Mouse (Mus musculus): Measurements from ENCODE around the gene Zfp335. TPM values are rescaled to one million over a fixed set of nuclear protein-coding genes. Genes with fewer than 3 reads are reported as not detected.
"Not testable (repeated sequence)": the region's sequence is repeated elsewhere in the genome, so short reads cannot be mapped to it uniquely, and the experiment has no call there.

Gene Zfp335
- polyA plus RNA-seq, 1 experiment, result 33.2 TPM

- Histone ChIP-seq H3K4me1 (ENCODE audit: control insufficient read depth, insufficient read depth, low read length) (peaks cover 20% of the 10 kb centered on the region), H3K4me3 (replicated peaks; ENCODE audit: extremely low read depth, low read depth, low read length) (no peak overlapping the region)
- TF ChIP-seq POLR2A (IDR thresholded peaks at IDR 0.05; ENCODE audit: borderline replicate concordance, extremely low read depth, low read depth, low read length), result no peak
- no peak for DNase-seq
- WGBS, result 54% methylated on average over 4 of the region's 4 CpGs
Observed at GRCm38 (mm10) chr2:164861094-164861493, 50.5 kb downstream of the Zfp335 start.

- Histone ChIP-seq H3K4me3 (replicated peaks; ENCODE audit: extremely low read depth, low read depth, low read length) (no peak overlapping the region), H3K4me1 (ENCODE audit: control insufficient read depth, insufficient read depth, low read length) (peaks cover 22% of the 10 kb centered on the region)
- no peak for DNase-seq
- WGBS, result 80% methylated on average over 9 of the region's 9 CpGs
- TF ChIP-seq CTCF (IDR thresholded peaks at IDR 0.05; ENCODE audit: insufficient read depth, low read length) (no peak), POLR2A (IDR thresholded peaks at IDR 0.05; ENCODE audit: borderline replicate concordance, extremely low read depth, low read depth, low read length) (no peak)
Observed at GRCm38 (mm10) chr2:164859640-164860432, 51.7 kb downstream of the Zfp335 start.

- no peak overlapping the region for H3K4me3 ChIP-seq (replicated peaks; ENCODE audit: extremely low read depth, low read depth, low read length)
- 83% methylated on average over 2 of the region's 2 CpGs for WGBS
Observed at GRCm38 (mm10) chr2:164859155-164859554, 52.4 kb downstream of the Zfp335 start.

GRCm38 (mm10) chr2:164857842-164858553, 53.6 kb downstream of the Zfp335 start:
- WGBS, result 14% methylated on average over 19 of the region's 19 CpGs
- TF ChIP-seq CTCF (IDR thresholded peaks at IDR 0.05; ENCODE audit: insufficient read depth, low read length), result no peak
- Histone ChIP-seq H3K4me1 (ENCODE audit: control insufficient read depth, insufficient read depth, low read length) (peaks cover 26% of the 10 kb centered on the region), H3K4me3 (replicated peaks; ENCODE audit: extremely low read depth, low read depth, low read length) (peak overlapping the region; percentile 89)
- DNase-seq, result no peak

More at GRCm38 (mm10) chr2:164859155-164859554, 52.4 kb downstream of the Zfp335 start:
- H3K4me1 ChIP-seq (ENCODE audit: control insufficient read depth, insufficient read depth, low read length), result peaks cover 25% of the 10 kb centered on the region
- no peak for DNase-seq
- no peak for TF ChIP-seq CTCF (IDR thresholded peaks at IDR 0.05; ENCODE audit: insufficient read depth, low read length)
- no peak for TF ChIP-seq POLR2A (IDR thresholded peaks at IDR 0.05; ENCODE audit: borderline replicate concordance, extremely low read depth, low read depth, low read length)

- WGBS, result under 1% methylated on average over 43 of the region's 47 CpGs
- TF ChIP-seq CTCF (IDR thresholded peaks at IDR 0.05; ENCODE audit: insufficient read depth, low read length) (no peak), POLR2A (IDR thresholded peaks at IDR 0.05; ENCODE audit: borderline replicate concordance, extremely low read depth, low read depth, low read length) (peak; percentile 70; the same call in 1 of the 2 replicates)
- peak; percentile 67 for DNase-seq
Observed at GRCm38 (mm10) chr2:164857101-164857821, 54.3 kb downstream of the Zfp335 start, which contains the start of gene Pltp. TSS of gene Pltp (minus strand) at chr2:164857711.

GRCm38 (mm10) chr2:164856309-164857100, 55.1 kb downstream of the Zfp335 start:
- peak overlapping the region; percentile 89 for H3K4me3 ChIP-seq (replicated peaks; ENCODE audit: extremely low read depth, low read depth, low read length)
- no peak for TF ChIP-seq POLR2A (IDR thresholded peaks at IDR 0.05; ENCODE audit: borderline replicate concordance, extremely low read depth, low read depth, low read length)
- no peak for TF ChIP-seq CTCF (IDR thresholded peaks at IDR 0.05; ENCODE audit: insufficient read depth, low read length)
- DNase-seq, result peak; percentile 46
- peaks cover 17% of the 10 kb centered on the region for H3K4me1 ChIP-seq (ENCODE audit: control insufficient read depth, insufficient read depth, low read length)
- 2% methylated on average over 42 of the region's 42 CpGs for WGBS

More at GRCm38 (mm10) chr2:164857101-164857821, 54.3 kb downstream of the Zfp335 start, which contains the start of gene Pltp:
- peak within 1 kb of the TSS; percentile 89 for H3K4me3 ChIP-seq (replicated peaks; ENCODE audit: extremely low read depth, low read depth, low read length)
- H3K4me1 ChIP-seq (ENCODE audit: control insufficient read depth, insufficient read depth, low read length), result peaks cover 21% of the 10 kb centered on the region

GRCm38 (mm10) chr2:164855572-164855971, 56.0 kb downstream of the Zfp335 start:
- not testable (repeated sequence) for H3K4me1 ChIP-seq (ENCODE audit: control insufficient read depth, insufficient read depth, low read length); DNase-seq; H3K4me3 ChIP-seq (replicated peaks; ENCODE audit: extremely low read depth, low read depth, low read length)
- WGBS, result 68% methylated on average over 5 of the region's 5 CpGs

- Histone ChIP-seq H3K4me3 (replicated peaks; ENCODE audit: extremely low read depth, low read depth, low read length) (no peak overlapping the region), H3K4me1 (ENCODE audit: control insufficient read depth, insufficient read depth, low read length) (peaks cover 6% of the 10 kb centered on the region; the same call in 1 of the 2 replicates)
- no peak for DNase-seq
- no peak for TF ChIP-seq CTCF (IDR thresholded peaks at IDR 0.05; ENCODE audit: insufficient read depth, low read length)
- TF ChIP-seq POLR2A (IDR thresholded peaks at IDR 0.05; ENCODE audit: borderline replicate concordance, extremely low read depth, low read depth, low read length), result no peak
- 73% methylated on average over 8 of the region's 8 CpGs for WGBS
Observed at GRCm38 (mm10) chr2:164850061-164850460, 61.5 kb downstream of the Zfp335 start.

GRCm38 (mm10) chr2:164845782-164846181, 65.8 kb downstream of the Zfp335 start:
- TF ChIP-seq CTCF (IDR thresholded peaks at IDR 0.05; ENCODE audit: insufficient read depth, low read length) (peak; percentile 40), POLR2A (IDR thresholded peaks at IDR 0.05; ENCODE audit: borderline replicate concordance, extremely low read depth, low read depth, low read length) (no peak)
- DNase-seq, result no peak
- Histone ChIP-seq H3K4me1 (ENCODE audit: control insufficient read depth, insufficient read depth, low read length) (no peaks in the 10 kb centered on the region), H3K4me3 (replicated peaks; ENCODE audit: extremely low read depth, low read depth, low read length) (no peak overlapping the region)
- WGBS, result 58% methylated on average over 3 of the region's 3 CpGs

Other genes with a start within 250 kb of the Zfp335 start
- gene Wfdc11, start 237.7 kb downstream of the Zfp335 start, polyA plus RNA-seq (2012; rRNA removed), result not detected in 2 replicates
- gene Wfdc13, start 226.7 kb downstream of the Zfp335 start, polyA plus RNA-seq (2012; rRNA removed), result 0.98 and 1.3 TPM in 2 replicates
- gene Spint4, start 213.3 kb downstream of the Zfp335 start, polyA plus RNA-seq (2012; rRNA removed), result not detected in 2 replicates
- gene Spint5, start 196.5 kb downstream of the Zfp335 start, polyA plus RNA-seq (2012; rRNA removed), result not detected in 2 replicates
- gene Wfdc3, start 165.8 kb downstream of the Zfp335 start, polyA plus RNA-seq (2012; rRNA removed), result 1.3 and 2.3 TPM in 2 replicates
- gene Dnttip1, start 165.8 kb downstream of the Zfp335 start, polyA plus RNA-seq (2012; rRNA removed), result 25.5 and 63.1 TPM in 2 replicates
- 6.2 and 9.7 TPM in 2 replicates for gene Ube2c, start 141.9 kb downstream of the Zfp335 start, polyA plus RNA-seq (2012; rRNA removed)
- 237 TPM in 1 of 2 replicates, not detected in the other for gene Tnnc2, start 131.8 kb downstream of the Zfp335 start, polyA plus RNA-seq (2012; rRNA removed)
- gene Snx21, start 125.9 kb downstream of the Zfp335 start, polyA plus RNA-seq (2012; rRNA removed), result 52.0 and 61.8 TPM in 2 replicates
- 35.7 and 38.6 TPM in 2 replicates for gene Acot8, start 106.9 kb downstream of the Zfp335 start, polyA plus RNA-seq (2012; rRNA removed)
- gene Zswim3, start 106.7 kb downstream of the Zfp335 start, polyA plus RNA-seq (2012; rRNA removed), result 3.1 and 3.8 TPM in 2 replicates
- 9.8 and 10.3 TPM in 2 replicates for gene Zswim1, start 89.1 kb downstream of the Zfp335 start, polyA plus RNA-seq (2012; rRNA removed)
- 0.54 and 1.1 TPM in 2 replicates for gene Spata25, start 83.2 kb downstream of the Zfp335 start, polyA plus RNA-seq (2012; rRNA removed)
- gene Ctsa, start 78.9 kb downstream of the Zfp335 start, polyA plus RNA-seq (2012; rRNA removed), result 289 and 294 TPM in 2 replicates
- 14.8 and 17.9 TPM in 2 replicates for gene Neurl2, start 78.3 kb downstream of the Zfp335 start, polyA plus RNA-seq (2012; rRNA removed)
- 873 and 1,096 TPM in 2 replicates for gene Pltp, start 54.0 kb downstream of the Zfp335 start, polyA plus RNA-seq (2012; rRNA removed)
- gene Pcif1, start 32.5 kb downstream of the Zfp335 start, polyA plus RNA-seq (2012; rRNA removed), result 42.9 and 44.3 TPM in 2 replicates
- gene Mmp9, start 29.0 kb upstream of the Zfp335 start, polyA plus RNA-seq (2012; rRNA removed), result 12.4 and 13.4 TPM in 2 replicates
- 3.6 and 3.9 TPM in 2 replicates for gene Slc12a5, start 49.0 kb upstream of the Zfp335 start, polyA plus RNA-seq (2012; rRNA removed)
- gene Ncoa5, start 123.1 kb upstream of the Zfp335 start, polyA plus RNA-seq (2012; rRNA removed), result 27.7 and 29.1 TPM in 2 replicates
- gene Cd40, start 143.9 kb upstream of the Zfp335 start, polyA plus RNA-seq (2012; rRNA removed), result 36.2 and 51.7 TPM in 2 replicates
- not detected in 2 replicates for gene 1700025C18Rik, start 179.0 kb upstream of the Zfp335 start, polyA plus RNA-seq (2012; rRNA removed)